Mouse (Mus musculus) heart, adult 10 weeks (tissue): ENCODE data around the gene Smoc2. TPM values are rescaled to one million over a fixed set of nuclear protein-coding genes. Genes with fewer than 3 reads are reported as not detected.

Experiments
- polyA plus RNA-seq: library from polyadenylated mRNA; stranded (reverse); fragments of 350-450 nt; fragmentation: Illumina TruSeq; extraction: RNeasy Lipid Tissue Mini Kit (QIAGEN cat#74804); gene quantifications from one replicate; pipeline ENCODE4 v1.2.3, GENCODE M21; 2014; ENCODE audit warnings: low read depth, low replicate concordance

Gene Smoc2
- polyA plus RNA-seq, result 65.6 TPM

GRCm38 (mm10) chr17:14279177-14279965, at the start of gene Smoc2:
Gene Smoc2 (plus strand): TSS chr17:14279506.

Other genes starting within 250 kb of the Smoc2 start
- not detected for gene Gm7358, start 220.0 kb upstream of the Smoc2 start, polyA plus RNA-seq
- gene Dact2, start 75.2 kb upstream of the Smoc2 start, polyA plus RNA-seq, result 0.47 TPM